8 mouse cellular contexts compared by ENCODE assay signal in genomic region chr2:32137667-32138266, GRCm38 (mm10). TPM values are rescaled to one million over a fixed set of nuclear protein-coding genes. Genes with fewer than 3 reads are reported as not detected.
A peak's percentile ranks its signal among the peaks of the same experiment; 100 is the strongest.
DNase-seq lines count a peak whose midpoint lies in the region; ATAC-seq and TF ChIP-seq lines count a peak whose summit lies in the region.

No protein-coding gene starts in this region.

- no peak for TF ChIP-seq CTCF in C2C12 (IDR thresholded peaks at IDR 0.05; ENCODE audit: control insufficient read depth, insufficient read depth, insufficient read length)
- no peak for TF ChIP-seq CTCF in brain, embryonic 14.5 days (IDR thresholded peaks at IDR 0.05; ENCODE audit: borderline replicate concordance, extremely low read depth, insufficient read depth, insufficient read length)
- TF ChIP-seq CTCF in liver, adult 2 months (IDR thresholded peaks at IDR 0.05; ENCODE audit: low read depth, low read length) = no peak

- TF ChIP-seq POLR2A in brain, embryonic 14.5 days (IDR thresholded peaks at IDR 0.05; ENCODE audit: borderline replicate concordance, extremely low read depth, insufficient read depth, insufficient read length, poor library complexity, severe bottlenecking) = peak; percentile 83; the same call in 1 of the 2 replicates
- peak; percentile 86 for TF ChIP-seq POLR2A in liver, adult 2 months (IDR thresholded peaks at IDR 0.05; ENCODE audit: extremely low read depth, insufficient read depth, low read length)
- TF ChIP-seq POLR2A in myocyte (IDR thresholded peaks at IDR 0.05; ENCODE audit: insufficient read length, low read depth) = peak; percentile 73

- peak overlapping the region; percentile 87 for H3K27ac ChIP-seq in heart, embryonic 11.5 days (ENCODE audit: low read depth, low read length)
- peak overlapping the region; percentile 95 for H3K27ac ChIP-seq in kidney, embryonic 16.5 days (ENCODE audit: low read length)
- H3K27ac ChIP-seq in liver, adult 2 months (replicated peaks; ENCODE audit: insufficient read depth, low read depth, low read length) = peak overlapping the region; percentile 75

- peak overlapping the region; percentile 82 for H3K4me2 ChIP-seq in heart, embryonic 11.5 days
- peak overlapping the region; percentile 89 for H3K4me2 ChIP-seq in kidney, embryonic 16.5 days (replicated peaks; ENCODE audit: low read depth, low read length)
- peak overlapping the region; percentile 89 for H3K4me2 ChIP-seq in myocyte (ENCODE audit: low read depth)

- no peaks in the 10 kb centered on the region for H3K79me3 ChIP-seq in C2C12 (ENCODE audit: low read depth)

- DNase-seq in brain, embryonic 14.5 days (ENCODE audit: low read depth) = peak; percentile 100
- DNase-seq in liver, adult 2 months (ENCODE audit: extremely low read depth, low read depth, low spot score) = peak; percentile 94
- peak; percentile 99 for DNase-seq in splenic B cell, adult 2 months (ENCODE audit: low read depth, low spot score)

- no peaks in the 10 kb centered on the region for H3K9me3 ChIP-seq in erythroblast, embryonic 14.5 days (ENCODE audit: control insufficient read depth, low read length)
- no peaks in the 10 kb centered on the region for H3K9me3 ChIP-seq in heart, embryonic 11.5 days (replicated peaks; ENCODE audit: control insufficient read depth, low read length)
- H3K9me3 ChIP-seq in kidney, embryonic 16.5 days (ENCODE audit: low read length) = no peaks in the 10 kb centered on the region

- under 1% methylated on average over 40 of the region's 40 CpGs for WGBS in heart, embryonic 11.5 days (ENCODE audit: insufficient replicate concordance)
- WGBS in kidney, embryonic 16.5 days = under 1% methylated on average over 40 of the region's 40 CpGs
- WGBS in liver, adult 2 months = 1% methylated on average over 40 of the region's 40 CpGs

- H3K9ac ChIP-seq in heart, embryonic 11.5 days (ENCODE audit: low read depth, low read length) = peak overlapping the region; percentile 85
- peak overlapping the region; percentile 87 for H3K9ac ChIP-seq in kidney, embryonic 16.5 days (replicated peaks; ENCODE audit: low read length)
- peak overlapping the region; percentile 73 for H3K9ac ChIP-seq in liver, adult 2 months (ENCODE audit: low read depth, low read length)

- H3ac ChIP-seq in C2C12 (ENCODE audit: control insufficient read depth, insufficient read length, low read depth) = peak overlapping the region; percentile 79
- H3ac ChIP-seq in myocyte (ENCODE audit: control insufficient read depth, insufficient read length) = peak overlapping the region; percentile 7

- H3K4me3 ChIP-seq in C2C12 (ENCODE audit: insufficient read depth, poor library complexity, severe bottlenecking) (peak overlapping the region; percentile 41), myocyte (peak overlapping the region; percentile 36)
- peak overlapping the region; percentile 67 for H3K4me3 ChIP-seq in erythroblast, embryonic 14.5 days (replicated peaks)
- peak overlapping the region; percentile 74 for H3K4me3 ChIP-seq in heart, embryonic 11.5 days (ENCODE audit: low read depth, low read length)
- peak overlapping the region; percentile 71 for H3K4me3 ChIP-seq in kidney, embryonic 16.5 days (ENCODE audit: low read length)
- peak overlapping the region; percentile 68 for H3K4me3 ChIP-seq in liver, adult 2 months (ENCODE audit: insufficient read depth, low read depth, low read length)

- no peaks in the 10 kb centered on the region for H3K79me2 ChIP-seq in C2C12 (ENCODE audit: control insufficient read depth, insufficient read depth)
- no peaks in the 10 kb centered on the region for H3K79me2 ChIP-seq in liver, adult 2 months (ENCODE audit: control insufficient read depth, insufficient read depth, low read length)
- no peaks in the 10 kb centered on the region for H3K79me2 ChIP-seq in myocyte (ENCODE audit: control insufficient read depth, insufficient read depth)

- H3K4me1 ChIP-seq in erythroblast, embryonic 14.5 days (ENCODE audit: control insufficient read depth) = peaks cover 53% of the 10 kb centered on the region
- H3K4me1 ChIP-seq in heart, embryonic 11.5 days (ENCODE audit: control insufficient read depth, insufficient read depth, low read length) = peaks cover 8% of the 10 kb centered on the region; the same call in 1 of the 2 replicates
- H3K4me1 ChIP-seq in kidney, embryonic 16.5 days (ENCODE audit: insufficient read depth, low read length) = peaks cover 10% of the 10 kb centered on the region; the same call in 1 of the 2 replicates
- H3K4me1 ChIP-seq in liver, adult 2 months (ENCODE audit: control insufficient read depth, insufficient read depth, low read length) = peaks cover 13% of the 10 kb centered on the region

- peak; percentile 89 for ATAC-seq in heart, embryonic 11.5 days (replicated peaks; ENCODE audit: insufficient number of reproducible peaks, low FRiP score, low TSS enrichment)
- ATAC-seq in kidney, embryonic 16.5 days (ENCODE audit: low FRiP score, low TSS enrichment) = peak; percentile 95

- H3K36me3 ChIP-seq in C2C12 (ENCODE audit: control insufficient read depth, insufficient read depth) = no peaks in the 10 kb centered on the region
- H3K36me3 ChIP-seq in erythroblast, embryonic 14.5 days (ENCODE audit: control insufficient read depth) = no peaks in the 10 kb centered on the region
- H3K36me3 ChIP-seq in heart, embryonic 11.5 days (ENCODE audit: control insufficient read depth, insufficient read depth, low read length) = no peaks in the 10 kb centered on the region
- no peaks in the 10 kb centered on the region for H3K36me3 ChIP-seq in kidney, embryonic 16.5 days (ENCODE audit: insufficient read depth, low read length)
- H3K36me3 ChIP-seq in liver, adult 2 months (ENCODE audit: control insufficient read depth, insufficient read depth, low read length) = no peaks in the 10 kb centered on the region
- no peaks in the 10 kb centered on the region for H3K36me3 ChIP-seq in myocyte (ENCODE audit: control insufficient read depth, insufficient read depth)
- no peaks in the 10 kb centered on the region for H3K36me3 ChIP-seq in splenic B cell, adult 2 months (ENCODE audit: control insufficient read depth, insufficient read depth, low read length, poor library complexity, severe bottlenecking)

- H3K27me3 ChIP-seq in C2C12 (ENCODE audit: control insufficient read depth, insufficient read depth, insufficient read length) (no peaks in the 10 kb centered on the region), myocyte (ENCODE audit: control insufficient read depth, insufficient read depth, insufficient read length) (no peaks in the 10 kb centered on the region)
- no peaks in the 10 kb centered on the region for H3K27me3 ChIP-seq in erythroblast, embryonic 14.5 days (ENCODE audit: control insufficient read depth)
- H3K27me3 ChIP-seq in heart, embryonic 11.5 days (ENCODE audit: control insufficient read depth, insufficient read depth, low read length) = no peaks in the 10 kb centered on the region
- H3K27me3 ChIP-seq in kidney, embryonic 16.5 days (ENCODE audit: insufficient read depth, low read length) = no peaks in the 10 kb centered on the region
- H3K27me3 ChIP-seq in liver, adult 2 months (ENCODE audit: control insufficient read depth, insufficient read depth, low read length) = no peaks in the 10 kb centered on the region
- H3K27me3 ChIP-seq in splenic B cell, adult 2 months (ENCODE audit: control insufficient read depth, insufficient read depth, low read length, poor library complexity, severe bottlenecking) = no peaks in the 10 kb centered on the region

TF ChIP-seq in C2C12, 6 proteins besides CTCF, POLR2A, EP300 and RAD21 (continues in another document):
- TF ChIP-seq MYOD1 (IDR thresholded peaks at IDR 0.05; ENCODE audit: control insufficient read depth, insufficient read length, low read depth) = no peak
- no peak for TF ChIP-seq CEBPB (IDR thresholded peaks at IDR 0.05; ENCODE audit: low read depth)
- TF ChIP-seq FOSL1 (IDR thresholded peaks at IDR 0.05; ENCODE audit: insufficient read depth, low read length, poor library complexity, severe bottlenecking) = no peak
- TF ChIP-seq USF1 (IDR thresholded peaks at IDR 0.05; ENCODE audit: low read depth) = no peak
- TF ChIP-seq MYOG (IDR thresholded peaks at IDR 0.05; ENCODE audit: control insufficient read depth, extremely low read depth, insufficient read length) = no peak

TF ChIP-seq in myocyte, 11 proteins besides CTCF, POLR2A, EP300 and RAD21:
- TF ChIP-seq TCF3 (IDR thresholded peaks at IDR 0.05; ENCODE audit: insufficient read length, low read depth) = no peak
- peak; percentile 52 for TF ChIP-seq POLR2AphosphoS2 (IDR thresholded peaks at IDR 0.05; ENCODE audit: insufficient read length, low read depth)
- peak; percentile 77 for TF ChIP-seq SRF (IDR thresholded peaks at IDR 0.05; ENCODE audit: control insufficient read depth, insufficient read length, low read depth)

RNA-seq across cellular contexts. Expression of gene Prrc2b, which starts 13.1 kb away (rescaled TPM):
- 45.0 TPM for polyA plus RNA-seq in C2C12 (2012; fragmentation: generic; extraction: Trizol)
- polyA plus RNA-seq in brain, embryonic 14.5 days (2012; rRNA removed) = 94.4 and 171 TPM in 2 replicates
- 1.2 TPM in 2 replicates for polyA plus RNA-seq in erythroblast, embryonic 14.5 days (2012)
- polyA plus RNA-seq in heart, embryonic 11.5 days (2014; fragmentation: Nextera tagmentation; extraction: Ambion mirVana) = 39.3 and 40.6 TPM in 2 replicates
- 30.3 and 30.4 TPM in 2 replicates for polyA plus RNA-seq in kidney, embryonic 16.5 days (2015; fragmentation: Nextera tagmentation; extraction: Ambion mirVana)
- total RNA-seq in liver, adult 2 months (2014; rRNA removed) = 5.5 and 12.5 TPM in 2 replicates
- 12.1 and 14.7 TPM in 2 replicates for polyA plus RNA-seq in liver, adult 2 months (2012; rRNA removed)
- polyA plus RNA-seq in myocyte (2012; fragmentation: generic; extraction: Trizol) = 76.2 TPM

RNA-seq across cellular contexts. Expression of gene Plpp7, which starts 42.4 kb away (rescaled TPM):
- polyA plus RNA-seq in C2C12 (2012; fragmentation: generic; extraction: Trizol) = 0.47 TPM
- polyA plus RNA-seq in brain, embryonic 14.5 days (2012; rRNA removed) = 20.5 and 21.1 TPM in 2 replicates
- 0.32 and 0.48 TPM in 2 replicates for polyA plus RNA-seq in erythroblast, embryonic 14.5 days (2012)
- polyA plus RNA-seq in heart, embryonic 11.5 days (2014; fragmentation: Nextera tagmentation; extraction: Ambion mirVana) = 10.0 and 11.7 TPM in 2 replicates
- 6.8 and 7.8 TPM in 2 replicates for polyA plus RNA-seq in kidney, embryonic 16.5 days (2015; fragmentation: Nextera tagmentation; extraction: Ambion mirVana)
- 0.34 and 0.37 TPM in 2 replicates for total RNA-seq in liver, adult 2 months (2014; rRNA removed)
- polyA plus RNA-seq in liver, adult 2 months (2012; rRNA removed) = 1.3 and 2.3 TPM in 2 replicates
- polyA plus RNA-seq in myocyte (2012; fragmentation: generic; extraction: Trizol) = 60.6 TPM

RNA-seq across cellular contexts. Expression of gene Fam78a, which starts 53.1 kb away (rescaled TPM):
- polyA plus RNA-seq in C2C12 (2012; fragmentation: generic; extraction: Trizol) (not detected), myocyte (2012; fragmentation: generic; extraction: Trizol) (4.7 TPM)
- 0.33 and 0.86 TPM in 2 replicates for polyA plus RNA-seq in brain, embryonic 14.5 days (2012; rRNA removed)
- 9.8 and 12.5 TPM in 2 replicates for polyA plus RNA-seq in erythroblast, embryonic 14.5 days (2012)
- polyA plus RNA-seq in heart, embryonic 11.5 days (2014; fragmentation: Nextera tagmentation; extraction: Ambion mirVana) = 43.1 and 43.7 TPM in 2 replicates
- 1.6 and 1.8 TPM in 2 replicates for polyA plus RNA-seq in kidney, embryonic 16.5 days (2015; fragmentation: Nextera tagmentation; extraction: Ambion mirVana)
- 0.37 and 0.40 TPM in 2 replicates for total RNA-seq in liver, adult 2 months (2014; rRNA removed)
- polyA plus RNA-seq in liver, adult 2 months (2012; rRNA removed) = 0.54 and 0.87 TPM in 2 replicates

Comparison
In these comparisons a context has a peak if more than half of its experiments do, and no peak if none do; other contexts are left out.
1. Peak in every context shown above with its lines: DNase-seq, ATAC-seq, H3K4me3 ChIP-seq and H3K27ac ChIP-seq.